Mouse (Mus musculus): ENCODE results near the gene Zfp830. TPM values are rescaled to one million over a fixed set of nuclear protein-coding genes. Genes with fewer than 3 reads are reported as not detected.

Zfp830 gene
- total RNA-seq, 2 experiments from 2014 or later, result 15.4 to 15.8 TPM

Other genes with a start within 250 kb of the Zfp830 start
- under 1 TPM; 0.27 to 0.35 TPM for gene Cct6b, start within 50 bp of the Zfp830 start, total RNA-seq (2021)
- 10 to 100 TPM; 18.6 to 24.9 TPM for gene Lig3, start 16.8 kb downstream of the Zfp830 start, total RNA-seq (2021)
- 10 to 100 TPM in 1 of 2 experiments, 1 to 10 TPM in 1; 9.2 to 10.3 TPM for gene Rffl, start 106.9 kb downstream of the Zfp830 start, total RNA-seq (2021)
- gene Rad51d, start 126.3 kb downstream of the Zfp830 start, total RNA-seq (2021), result 10 to 100 TPM; 18.0 to 21.0 TPM
- not detected for gene Fndc8, start 127.8 kb downstream of the Zfp830 start, total RNA-seq (2021)
- gene Nle1, start 144.1 kb downstream of the Zfp830 start, total RNA-seq (2021), result 10 to 100 TPM; 30.6 to 44.8 TPM
- 1 to 10 TPM; 1.2 to 2.3 TPM for gene Unc45b, start 146.2 kb downstream of the Zfp830 start, total RNA-seq (2021)
- gene Slfn5, start 187.0 kb downstream of the Zfp830 start, total RNA-seq (2021), result 1 to 10 TPM; 4.1 to 4.3 TPM
- under 1 TPM; 0.30 to 0.36 TPM for gene Slfn9, start 227.5 kb downstream of the Zfp830 start, total RNA-seq (2021)

Data from left cerebral cortex, postnatal 36 days (tissue).